Mouse (Mus musculus) erythroblast, embryonic 14.5 days (primary cell): Measurements from ENCODE around the gene Rgs3.

Source experiments
- GATA1 ChIP-seq: IDR thresholded peaks from 2 replicates; pipeline ENCODE4 v1.6.1; 2012; ENCODE audit warnings: low read length, inconsistent platforms, mixed read lengths
- TAL1 ChIP-seq: IDR thresholded peaks from 3 replicates; pipeline ENCODE4 v1.6.1; 2012; ENCODE audit warnings: low read length, inconsistent platforms, mixed read lengths

- TF ChIP-seq GATA1: no peak
- no peak for TF ChIP-seq TAL1
Measured at GRCm38 (mm10) chr4:62621151-62621550, 61.5 kb downstream of the Rgs3 start.
